16 mouse cellular contexts compared by ENCODE assay signal in the genomic region with DNA sequence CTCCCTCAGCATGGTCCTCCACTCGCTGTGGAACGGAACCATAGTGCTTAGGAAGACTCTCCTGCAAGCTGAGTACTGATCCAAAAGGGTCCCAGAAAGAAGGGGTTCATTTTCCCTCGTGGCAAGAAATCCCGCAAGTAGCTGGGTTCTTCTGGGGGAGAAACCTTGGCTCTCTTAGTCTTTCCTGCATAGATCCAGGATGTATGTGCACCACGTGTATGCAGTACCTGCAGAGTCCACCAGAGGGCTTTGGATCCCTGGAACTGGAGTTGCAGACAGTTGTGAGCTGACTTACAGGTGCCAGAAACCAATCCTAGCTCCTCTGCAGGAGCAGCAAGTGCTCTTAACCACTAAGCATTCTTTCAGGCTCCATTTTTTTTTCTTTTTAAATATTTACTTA.
DNase-seq lines count a peak whose midpoint lies in the region; ATAC-seq and TF ChIP-seq lines count a peak whose summit lies in the region.
"Had no signal": no experiment of that assay in that cellular context is flagged by ENCODE, and none has a peak within 500 bp of the region (broad histone marks: within the 10 kb centered on the region; RNA-seq: fewer than 3 reads in every experiment).

No protein-coding gene starts in this region.

- H3K9me3 ChIP-seq in midbrain, embryonic 11.5 days (ENCODE audit: control insufficient read depth, low read length): peaks cover 4% of the 10 kb centered on the region; the same call in 1 of the 2 replicates
- H3K9me3 ChIP-seq in midbrain, embryonic 14.5 days (ENCODE audit: control insufficient read depth, low read length): no peaks in the 10 kb centered on the region
- H3K9me3 ChIP-seq in CH12.LX (replicated peaks; ENCODE audit: low read length): peaks cover 10% of the 10 kb centered on the region
- H3K9me3 ChIP-seq: limb, embryonic 15.5 days had no signal

- H3K4me2 ChIP-seq in midbrain, embryonic 11.5 days: no peak overlapping the region
- H3K4me2 ChIP-seq in midbrain, embryonic 14.5 days (ENCODE audit: low read length): no peak overlapping the region
- H3K4me2 ChIP-seq in CH12.LX (ENCODE audit: insufficient read depth, low read depth, poor library complexity, severe bottlenecking): no peak overlapping the region
- H3K4me2 ChIP-seq: heart, embryonic 13.5 days; limb, embryonic 15.5 days had no signal

- H3K4me3 ChIP-seq in heart, adult 2 months: no peak overlapping the region
- H3K4me3 ChIP-seq in midbrain, embryonic 11.5 days (ENCODE audit: low read depth, low read length): no peak overlapping the region
- H3K4me3 ChIP-seq in midbrain, embryonic 14.5 days (replicated peaks; ENCODE audit: low read depth, low read length): no peak overlapping the region
- H3K4me3 ChIP-seq in CH12.LX (replicated peaks in 1 of 3; ENCODE audit: low read depth in 2 of 3, low read length in 2 of 3, poor library complexity in 1 of 3): no peak overlapping the region
- H3K4me3 ChIP-seq: erythroblast, embryonic 14.5 days; heart, embryonic 13.5 days; limb, embryonic 15.5 days had no signal

- in situ Hi-C loops in CH12.LX (cut with MboI; ENCODE audit: low pct_ligation_motif_present, low pct_unique_long_range_greater_than_20kb, low sequenced_read_pairs): no loop called here

- no peak for TF ChIP-seq POLR2A in heart, adult 2 months (IDR thresholded peaks at IDR 0.05; ENCODE audit: insufficient read depth, low read depth, low read length)
- TF ChIP-seq POLR2A in CH12.LX (IDR thresholded peaks at IDR 0.05; ENCODE audit: low read depth, low read length): no peak

- ATAC-seq in midbrain, embryonic 11.5 days (ENCODE audit: low FRiP score): no peak
- no peak for ATAC-seq in midbrain, embryonic 14.5 days (ENCODE audit: low FRiP score, low TSS enrichment)
- ATAC-seq: forebrain, embryonic 16.5 days; Patski had no signal

- dilution Hi-C loops in CH12.LX (cut with MboI; ENCODE audit: extremely low pct_ligation_motif_present, extremely low pct_unique_long_range_greater_than_20kb, low sequenced_read_pairs): no loop called here

- WGBS in heart, adult 2 months: 93% methylated on average over 5 of the region's 5 CpGs
- 90% methylated on average over 5 of the region's 5 CpGs for WGBS in midbrain, embryonic 11.5 days
- 91% methylated on average over 5 of the region's 5 CpGs for WGBS in midbrain, embryonic 14.5 days

- no peaks in the 10 kb centered on the region for H3K27me3 ChIP-seq in heart, adult 2 months (ENCODE audit: control insufficient read depth, insufficient read depth, low read length)
- H3K27me3 ChIP-seq in midbrain, embryonic 11.5 days (ENCODE audit: control insufficient read depth, insufficient read depth, low read length): peaks cover 5% of the 10 kb centered on the region; the same call in 1 of the 2 replicates
- no peaks in the 10 kb centered on the region for H3K27me3 ChIP-seq in midbrain, embryonic 14.5 days (ENCODE audit: control insufficient read depth, insufficient read depth, low read length)
- peaks cover 4% of the 10 kb centered on the region for H3K27me3 ChIP-seq in CH12.LX (replicated peaks)
- H3K27me3 ChIP-seq: limb, embryonic 15.5 days; Patski had no signal

- H3K79me2 ChIP-seq in heart, adult 2 months (replicated peaks; ENCODE audit: control insufficient read depth, insufficient read depth, low read length): no peaks in the 10 kb centered on the region
- no peaks in the 10 kb centered on the region for H3K79me2 ChIP-seq in CH12.LX (replicated peaks; ENCODE audit: control insufficient read depth, extremely low read depth, insufficient read depth, poor library complexity, severe bottlenecking)

- H3K36me3 ChIP-seq in heart, adult 2 months (ENCODE audit: control insufficient read depth, insufficient read depth, low read length): no peaks in the 10 kb centered on the region
- H3K36me3 ChIP-seq in midbrain, embryonic 11.5 days (ENCODE audit: control insufficient read depth, insufficient read depth, low read length): no peaks in the 10 kb centered on the region
- no peaks in the 10 kb centered on the region for H3K36me3 ChIP-seq in midbrain, embryonic 14.5 days (ENCODE audit: control insufficient read depth, insufficient read depth, low read length)
- no peaks in the 10 kb centered on the region for H3K36me3 ChIP-seq in CH12.LX (replicated peaks in 1 of 2; ENCODE audit: control insufficient read depth in 1 of 2, insufficient read depth in 1 of 2, low read length in 1 of 2)
- H3K36me3 ChIP-seq: heart, embryonic 13.5 days; limb, embryonic 15.5 days had no signal

- peak; percentile 10 for TF ChIP-seq RAD21 in CH12.LX (IDR thresholded peaks at IDR 0.05; ENCODE audit: low read depth, low read length)

- H3K27ac ChIP-seq in heart, adult 2 months: no peak overlapping the region
- H3K27ac ChIP-seq in midbrain, embryonic 11.5 days (ENCODE audit: low read depth, low read length): no peak overlapping the region
- no peak overlapping the region for H3K27ac ChIP-seq in midbrain, embryonic 14.5 days (replicated peaks; ENCODE audit: low read depth, low read length)
- no peak overlapping the region for H3K27ac ChIP-seq in CH12.LX (ENCODE audit: insufficient read depth, low read depth)
- H3K27ac ChIP-seq: heart, embryonic 13.5 days; limb, embryonic 15.5 days had no signal

- TF ChIP-seq EP300 in heart, adult 2 months (IDR thresholded peaks at IDR 0.05; ENCODE audit: insufficient read depth, low read depth, low read length): no peak
- no peak for TF ChIP-seq EP300 in CH12.LX (IDR thresholded peaks at IDR 0.05; ENCODE audit: low read length)

- H3K4me1 ChIP-seq in heart, adult 2 months (ENCODE audit: control insufficient read depth, insufficient read depth, low read length): peaks cover 2% of the 10 kb centered on the region
- peaks cover 10% of the 10 kb centered on the region; the same call in 1 of the 2 replicates for H3K4me1 ChIP-seq in midbrain, embryonic 11.5 days (ENCODE audit: control insufficient read depth, insufficient read depth, low read length)
- H3K4me1 ChIP-seq in midbrain, embryonic 14.5 days (ENCODE audit: control insufficient read depth, insufficient read depth, low read length): peaks cover 22% of the 10 kb centered on the region
- peaks cover 1 to 5% of the 10 kb centered on the region in 2 experiments; a peak in 3 of 4 replicates for H3K4me1 ChIP-seq in CH12.LX (ENCODE audit: control insufficient read depth in 1 of 2, insufficient read depth in 2 of 2)

- TF ChIP-seq CTCF in heart, adult 2 months (IDR thresholded peaks at IDR 0.05): peak; percentile 35
- TF ChIP-seq CTCF in CH12.LX (conservative IDR thresholded peaks at IDR 0.05 in 1 of 2, IDR thresholded peaks at IDR 0.05 in 1 of 2; ENCODE audit: low read depth in 2 of 2, low read length in 2 of 2): peak; percentile 29 to 41; a peak in 3 of 4 replicates

- intact Hi-C loops in heart, adult 2 months (cut with DNase I): no loop called here
- intact Hi-C loops in heart, postnatal 36 days (cut with DNase I): no loop called here

- no peak for DNase-seq in heart, adult 2 months
- DNase-seq in heart, postnatal 36 days: no peak
- peak; percentile 65 for DNase-seq in midbrain, embryonic 11.5 days (ENCODE audit: low spot score, missing footprints)
- DNase-seq in midbrain, embryonic 14.5 days: no peak
- DNase-seq in CH12.LX (ENCODE audit: extremely low read depth): peak; percentile 12
- DNase-seq in induced T-regulatory cell, adult 2 months (ENCODE audit: low read depth): peak; percentile 59
- no peak for DNase-seq in ovary, postnatal 36 days (ENCODE audit: low spot score)
- DNase-seq: cerebellum, adult 11 months; cerebellum, postnatal 25 days; gastrocnemius, postnatal 25 days; kidney, postnatal 10 days had no signal

- H3K9ac ChIP-seq in heart, adult 2 months (ENCODE audit: low read depth, low read length): no peak overlapping the region
- H3K9ac ChIP-seq in midbrain, embryonic 11.5 days (ENCODE audit: low read length): no peak overlapping the region
- H3K9ac ChIP-seq in midbrain, embryonic 14.5 days (replicated peaks; ENCODE audit: low read length): no peak overlapping the region
- no peak overlapping the region for H3K9ac ChIP-seq in CH12.LX (ENCODE audit: insufficient read depth, low read depth)
- H3K9ac ChIP-seq: heart, embryonic 13.5 days; limb, embryonic 15.5 days had no signal

TF ChIP-seq in CH12.LX, 34 proteins besides CTCF, POLR2A, EP300 and RAD21:
- TF ChIP-seq ETS1 (conservative IDR thresholded peaks at IDR 0.05; ENCODE audit: low read depth, low read length) (no peak), SMC3 (IDR thresholded peaks at IDR 0.05; ENCODE audit: low read depth, low read length) (peak; percentile 33), BHLHE40 (IDR thresholded peaks at IDR 0.05; ENCODE audit: low read depth, low read length) (no peak), PAX5 (IDR thresholded peaks at IDR 0.05; ENCODE audit: low read length) (no peak), GABPA (IDR thresholded peaks at IDR 0.05; ENCODE audit: insufficient replicate concordance, low read depth, low read length) (no peak)

Comparison
In these comparisons a context has a peak if more than half of its experiments do, and no peak if none do; other contexts are left out.
1. DNase-seq: peak in midbrain, embryonic 11.5 days (single experiment), CH12.LX (single experiment) and induced T-regulatory cell, adult 2 months (single experiment); none in heart, adult 2 months (0 of 2), heart, postnatal 36 days (0 of 2), midbrain, embryonic 14.5 days (single experiment) and ovary, postnatal 36 days (single experiment).